Mouse (Mus musculus) hindbrain, postnatal 0 days (tissue): ENCODE results near the gene Sf3a2. TPM values are rescaled to one million over a fixed set of nuclear protein-coding genes. Genes with fewer than 3 reads are reported as not detected.

Source experiments
- ATAC-seq: fragments of 200-750 bp; cut with Nextera tagmentation; 2 replicates; pipeline ENCODE4 v1.8.0; 2017; ENCODE audit warnings: mild to moderate bottlenecking, moderate TSS enrichment, moderate library complexity
- DNase-seq: peaks from one replicate; pipeline ENCODE4 v3.0.0-alpha.2; 2015; ENCODE audit warnings: low spot score
- H3K27ac ChIP-seq: fragments of 300-500 bp; sonication (generic); 2 replicates; pipeline ENCODE4 v1.5.1; 2014; ENCODE audit warnings: mild to moderate bottlenecking
- H3K27me3 ChIP-seq: fragments of 300-500 bp; sonication (generic); 2 replicates; pipeline ENCODE4 v1.6.1; 2014; ENCODE audit warnings: low read length, mixed read lengths; ENCODE audit not compliant: insufficient read depth
- H3K36me3 ChIP-seq: fragments of 300-500 bp; sonication (generic); 2 replicates; pipeline ENCODE4 v1.6.1; 2014; ENCODE audit warnings: low read length, mixed read lengths; ENCODE audit not compliant: insufficient read depth
- H3K4me1 ChIP-seq: fragments of 300-500 bp; sonication (generic); 2 replicates; pipeline ENCODE4 v1.6.1; 2014; ENCODE audit warnings: antibody characterized with exemption, low read length, mixed read lengths; ENCODE audit not compliant: insufficient read depth
- H3K4me2 ChIP-seq: fragments of 300-500 bp; sonication (generic); 2 replicates; pipeline ENCODE4 v1.6.1; 2014; ENCODE audit warnings: low read depth, mild to moderate bottlenecking, low read length, moderate library complexity, mixed read lengths
- H3K4me3 ChIP-seq: fragments of 300-500 bp; sonication (generic); 2 replicates; pipeline ENCODE4 v1.5.1; 2014; ENCODE audit warnings: low read length
- H3K9ac ChIP-seq: fragments of 300-500 bp; sonication (generic); replicated peaks from 2 replicates; pipeline ENCODE4 v1.6.1; 2014; ENCODE audit warnings: mild to moderate bottlenecking, low read length, moderate library complexity, mixed read lengths
- H3K9me3 ChIP-seq: fragments of 300-500 bp; sonication (generic); 2 replicates; pipeline ENCODE4 v1.6.1; 2016; ENCODE audit warnings: low read length, mixed read lengths
- CTCF ChIP-seq: IDR thresholded peaks from 2 replicates; pipeline ENCODE4 v1.5.1; 2016; ENCODE audit warnings: antibody characterized with exemption, control low read depth, low read depth
- WGBS: fragments of 180-500 bp; shearing (Covaris S2); extraction: QIAGEN DNeasy Blood & Tissue Kit; methylation state at CpG from one replicate; pipeline ENCODE4 v1.1.7; 2014; 5-methylcytosine and 5-hydroxymethylcytosine counted together
- polyA plus RNA-seq: library from polyadenylated mRNA; unstranded; fragments of >200 nt; fragmentation: Nextera tagmentation; extraction: Ambion mirVana; gene quantifications from 2 replicates; pipeline ENCODE4 v1.2.1, GENCODE M21; 2015
- total RNA-seq: library from RNA; depleted of rRNA; stranded (reverse); fragments of >200 nt; gene quantifications from 2 replicates; pipeline ENCODE4 v1.2.3, GENCODE M21; 2014

Sf3a2 gene
- total and polyA plus RNA-seq, 2 experiments from 2014 or later: 14.2 to 53.2 TPM

GRCm38 (mm10) chr10:80755291-80756015 is 42.5 kb upstream of the Sf3a2 start:
- Histone ChIP-seq H3K4me2 (peak overlapping the region; percentile 92), H3K4me3 (peak overlapping the region; percentile 88), H3K9me3 (no peaks in the 10 kb centered on the region), H3K27me3 (no peaks in the 10 kb centered on the region), H3K36me3 (no peaks in the 10 kb centered on the region), H3K9ac (peak overlapping the region; percentile 96), H3K4me1 (peaks cover 32% of the 10 kb centered on the region), H3K27ac (peak overlapping the region; percentile 88)
- no peak for TF ChIP-seq CTCF
- ATAC-seq (no peak), DNase-seq (no peak)
- WGBS: under 1% methylated on average over 64 of the region's 75 CpGs

- no peaks in the 10 kb centered on the region for H3K36me3 ChIP-seq
- 29% methylated on average over 3 of the region's 3 CpGs for WGBS
- ATAC-seq: no peak
- TF ChIP-seq CTCF: peak; percentile 22; the same call in 1 of the 2 replicates
- no peak for DNase-seq
- H3K4me2 ChIP-seq: peak overlapping the region; percentile 92
- no peaks in the 10 kb centered on the region for H3K27me3 ChIP-seq
- H3K4me1 ChIP-seq: peaks cover 32% of the 10 kb centered on the region
- peak overlapping the region; percentile 96; the same call in 1 of the 2 replicates for H3K9ac ChIP-seq
- no peak overlapping the region for H3K27ac ChIP-seq
- H3K4me3 ChIP-seq: peak overlapping the region; percentile 88
- H3K9me3 ChIP-seq: no peaks in the 10 kb centered on the region
Observed at GRCm38 (mm10) chr10:80756099-80756498, 41.9 kb upstream of the Sf3a2 start.

- Histone ChIP-seq H3K27me3 (no peaks in the 10 kb centered on the region), H3K9ac (peak overlapping the region; percentile 96; the same call in 1 of the 2 replicates), H3K9me3 (no peaks in the 10 kb centered on the region), H3K36me3 (no peaks in the 10 kb centered on the region), H3K4me1 (peaks cover 32% of the 10 kb centered on the region), H3K4me3 (peak overlapping the region; percentile 88), H3K27ac (no peak overlapping the region), H3K4me2 (peak overlapping the region; percentile 92)
- ATAC-seq: no peak
- TF ChIP-seq CTCF: no peak
- 56% methylated on average over 2 of the region's 2 CpGs for WGBS
- no peak for DNase-seq
Observed at GRCm38 (mm10) chr10:80756509-80756908, 41.5 kb upstream of the Sf3a2 start.

DNA sequence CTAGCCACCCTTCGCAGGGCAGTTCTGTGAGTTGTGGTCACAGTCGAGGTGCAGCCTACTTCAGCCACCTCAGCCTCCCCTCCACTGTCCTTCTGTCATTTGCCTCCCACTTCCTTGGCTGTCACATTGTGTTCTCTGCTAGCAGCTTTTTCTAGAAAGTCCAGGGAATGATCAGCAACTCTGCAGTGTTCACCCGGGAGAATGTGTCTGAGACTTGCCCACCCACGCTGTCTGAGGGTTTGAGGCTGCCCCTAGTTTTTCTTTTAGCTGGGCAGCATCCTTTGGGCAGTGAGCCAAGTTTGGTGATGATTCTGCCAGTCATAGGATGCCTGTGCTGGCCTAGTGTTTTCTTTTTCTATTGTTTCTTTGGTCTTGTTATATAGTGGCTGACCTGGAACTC is 41.0 kb upstream of the Sf3a2 start:
- no peak for TF ChIP-seq CTCF
- DNase-seq (no peak), ATAC-seq (no peak)
- no peaks in the 10 kb centered on the region for H3K27me3 ChIP-seq
- H3K9ac ChIP-seq: 0 out of 2 replicates have a peak overlapping the region, but pooled peaks have one; percentile 28
- 0 out of 2 replicates have a peak overlapping the region, but pooled peaks have one; percentile 27 for H3K27ac ChIP-seq
- peaks cover 32% of the 10 kb centered on the region for H3K4me1 ChIP-seq
- no peaks in the 10 kb centered on the region for H3K9me3 ChIP-seq
- peak overlapping the region; percentile 92 for H3K4me2 ChIP-seq
- 58% methylated on average over 4 of the region's 4 CpGs for WGBS
- no peaks in the 10 kb centered on the region for H3K36me3 ChIP-seq
- peak overlapping the region; percentile 88; the same call in 1 of the 2 replicates for H3K4me3 ChIP-seq

GRCm38 (mm10) chr10:80757717-80758116 is 40.3 kb upstream of the Sf3a2 start:
- 35% methylated on average over 5 of the region's 5 CpGs for WGBS
- Histone ChIP-seq H3K27me3 (no peaks in the 10 kb centered on the region), H3K27ac (peak overlapping the region; percentile 27; the same call in 1 of the 2 replicates), H3K9me3 (no peaks in the 10 kb centered on the region), H3K4me2 (peak overlapping the region; percentile 92; the same call in 1 of the 2 replicates), H3K4me1 (peaks cover 28% of the 10 kb centered on the region), H3K4me3 (no peak overlapping the region), H3K9ac (no peak overlapping the region), H3K36me3 (no peaks in the 10 kb centered on the region)
- ATAC-seq: peak; percentile 48; the same call in 1 of the 2 replicates
- DNase-seq: peak; percentile 73
- peak; percentile 69 for TF ChIP-seq CTCF

DNA sequence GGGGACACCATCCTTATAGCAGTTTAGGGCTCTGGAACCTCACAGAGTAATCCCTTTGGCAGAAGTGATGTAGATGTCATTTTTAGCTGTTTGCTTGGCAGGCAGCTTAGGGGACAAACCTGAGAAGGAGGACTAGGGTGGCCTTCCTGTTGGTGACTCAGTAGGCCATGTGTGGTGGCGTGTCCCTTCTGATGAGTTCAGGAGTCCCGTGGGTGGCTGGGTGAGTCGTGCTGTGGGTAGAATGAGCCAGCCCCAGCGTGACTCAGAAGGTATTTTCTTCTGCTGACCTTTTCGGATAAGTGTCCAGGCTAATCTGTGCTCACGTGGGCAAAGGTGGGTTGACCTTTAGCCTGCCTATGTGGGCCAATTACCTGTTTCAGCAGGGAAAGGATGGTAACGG is 39.3 kb upstream of the Sf3a2 start:
- no peak overlapping the region for H3K9ac ChIP-seq

More for the DNA sequence above, 39.3 kb upstream of the Sf3a2 start:
- H3K4me1 ChIP-seq: peaks cover 28% of the 10 kb centered on the region
- no peak overlapping the region for H3K27ac ChIP-seq
- no peak for ATAC-seq
- H3K27me3 ChIP-seq: no peaks in the 10 kb centered on the region
- no peak overlapping the region for H3K4me2 ChIP-seq
- DNase-seq: no peak
- H3K9me3 ChIP-seq: no peaks in the 10 kb centered on the region
- H3K4me3 ChIP-seq: no peak overlapping the region
- 88% methylated on average over 7 of the region's 7 CpGs for WGBS
- no peak for TF ChIP-seq CTCF
- no peaks in the 10 kb centered on the region for H3K36me3 ChIP-seq
